Mouse (Mus musculus): ENCODE data around the gene Smok3c.
"Not testable (repeated sequence)": the region's sequence is repeated elsewhere in the genome, so short reads cannot be mapped to it uniquely, and the experiment has no call there.

DNA sequence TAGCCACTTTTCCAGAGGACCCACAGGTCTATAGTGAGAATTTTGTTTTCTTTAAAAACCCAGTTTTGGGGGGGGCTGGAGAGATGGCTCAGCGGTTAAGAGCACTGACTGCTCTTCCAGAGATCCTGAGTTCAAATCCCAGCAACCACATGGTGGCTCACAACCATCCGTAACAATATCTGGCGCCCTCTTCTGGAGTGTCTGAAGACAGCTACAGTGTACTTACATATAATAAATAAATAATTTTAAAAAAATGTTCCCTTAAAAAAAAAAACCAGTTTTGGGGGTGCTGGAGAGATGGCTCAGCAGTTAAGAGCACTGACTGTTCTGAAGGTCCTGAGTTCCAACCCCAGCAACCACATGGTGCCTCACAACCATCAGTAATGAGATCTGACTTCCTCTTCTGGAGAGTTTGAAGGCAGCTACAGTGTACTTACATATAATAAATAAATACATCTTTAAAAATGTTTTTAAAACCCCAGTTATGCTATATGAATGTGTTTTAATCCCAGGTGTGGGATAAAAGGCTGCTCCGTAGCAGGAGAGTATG, 56.9 kb downstream of the Smok3c start:
- not testable (repeated sequence) for TF ChIP-seq CTCF (IDR thresholded peaks at IDR 0.05; ENCODE audit: control insufficient read depth, insufficient read depth, low read length); POLR2A (IDR thresholded peaks at IDR 0.05; ENCODE audit: borderline replicate concordance, control insufficient read depth, low read depth, low read length)
